Mouse (Mus musculus): ENCODE results near the gene Kdm5a. TPM values are rescaled to one million over a fixed set of nuclear protein-coding genes. Genes with fewer than 3 reads are reported as not detected.

The Kdm5a gene
- 10 to 100 TPM; 34.9 to 40.2 TPM for total RNA-seq (2021)
- long read RNA-seq, experiment 1, full-length matches to known transcripts = 2 of 5 reads
- long read RNA-seq, experiment 1, partial matches to known transcripts = 1 of 5 reads
- long read RNA-seq, experiment 1, other reads (novel, unspliced or antisense) = 2 of 5 reads
- long read RNA-seq, experiment 2, full-length matches to known transcripts = 1 of 7 reads
- long read RNA-seq, experiment 2, partial matches to known transcripts = 2 of 7 reads
- long read RNA-seq, experiment 2, other reads (novel, unspliced or antisense) = 4 of 7 reads

GRCm38 (mm10) chr6:120363688-120364522 lies at the start of gene Kdm5a, which contains the start of gene Ccdc77:
Gene Kdm5a (plus strand): TSS chr6:120364124.
Gene Ccdc77 (minus strand): TSS chr6:120364374.
- DNase-seq (ENCODE audit: low spot score in 2 of 2) = peak; percentile 96 to 98

- DNase-seq (ENCODE audit: low spot score in 2 of 2) = no peak
These were observed 45.5 kb upstream of the Kdm5a start for GRCm38 (mm10) chr6:120318303-120318940.

GRCm38 (mm10) chr6:120319129-120319528 lies 44.8 kb upstream of the Kdm5a start:
- no peak for DNase-seq (ENCODE audit: low spot score in 2 of 2)

GRCm38 (mm10) chr6:120320369-120320768 lies 43.6 kb upstream of the Kdm5a start:
- DNase-seq (ENCODE audit: low spot score in 2 of 2) = no peak

GRCm38 (mm10) chr6:120324295-120324927 lies 39.5 kb upstream of the Kdm5a start:
- peak; percentile 37 to 80 for DNase-seq (ENCODE audit: low spot score in 2 of 2)

- DNase-seq (ENCODE audit: low spot score in 2 of 2) = no peak
These were observed 31.6 kb upstream of the Kdm5a start for GRCm38 (mm10) chr6:120332351-120332750.

- DNase-seq (ENCODE audit: low spot score in 2 of 2) = peak in 1 of 2 experiments; percentile 49
These were observed 19.9 kb upstream of the Kdm5a start for GRCm38 (mm10) chr6:120343992-120344391.

GRCm38 (mm10) chr6:120349018-120349417 lies 14.9 kb upstream of the Kdm5a start:
- peak in 1 of 2 experiments; percentile 17 for DNase-seq (ENCODE audit: low spot score in 2 of 2)

GRCm38 (mm10) chr6:120356478-120356877 lies 7.4 kb upstream of the Kdm5a start:
- DNase-seq (ENCODE audit: low spot score in 2 of 2) = no peak

- peak; percentile 60 to 90 for DNase-seq (ENCODE audit: low spot score in 2 of 2)
These were observed 6.7 kb upstream of the Kdm5a start for GRCm38 (mm10) chr6:120356951-120357945.

- DNase-seq (ENCODE audit: low spot score in 2 of 2) = no peak
These were observed 1.8 kb upstream of the Kdm5a start for GRCm38 (mm10) chr6:120362124-120362523.

GRCm38 (mm10) chr6:120362774-120363687 lies 893 bp upstream of the Kdm5a start:
- peak in 1 of 2 experiments; percentile 14 for DNase-seq (ENCODE audit: low spot score in 2 of 2)

- no peak for DNase-seq (ENCODE audit: low spot score in 2 of 2)
These were observed 590 bp downstream of the Kdm5a start for GRCm38 (mm10) chr6:120364523-120364905.

- no peak for DNase-seq (ENCODE audit: low spot score in 2 of 2)
These were observed 1.1 kb downstream of the Kdm5a start for GRCm38 (mm10) chr6:120365051-120365450.

- no peak for DNase-seq (ENCODE audit: low spot score in 2 of 2)
These were observed 12.8 kb downstream of the Kdm5a start for GRCm38 (mm10) chr6:120376736-120377135.

GRCm38 (mm10) chr6:120390054-120390453 lies 26.1 kb downstream of the Kdm5a start:
- no peak for DNase-seq (ENCODE audit: low spot score in 2 of 2)

- no peak for DNase-seq (ENCODE audit: low spot score in 2 of 2)
These were observed 28.9 kb downstream of the Kdm5a start for GRCm38 (mm10) chr6:120392811-120393210.

GRCm38 (mm10) chr6:120395622-120396345 lies 31.9 kb downstream of the Kdm5a start:
- no peak for DNase-seq (ENCODE audit: low spot score in 2 of 2)

Measured in layer of hippocampus, postnatal 14 days (tissue).